Mouse (Mus musculus) lung, embryonic 16.5 days (tissue): ENCODE results near the gene Sh3yl1. TPM values are rescaled to one million over a fixed set of nuclear protein-coding genes. Genes with fewer than 3 reads are reported as not detected.

Experiments
- ATAC-seq: fragments of 200-750 bp; cut with Nextera tagmentation; 2 replicates; pipeline ENCODE4 v1.8.0; 2017; ENCODE audit warnings: low read depth, mild to moderate bottlenecking, moderate library complexity
- H3K27ac ChIP-seq: fragments of 300-500 bp; sonication (generic); 2 replicates; pipeline ENCODE4 v1.5.1; 2014; ENCODE audit warnings: mild to moderate bottlenecking, control low read depth, low read length
- H3K27me3 ChIP-seq: fragments of 300-500 bp; sonication (generic); 2 replicates; pipeline ENCODE4 v1.6.1; 2014; ENCODE audit warnings: low read depth, low read length, mixed read lengths; ENCODE audit not compliant: control insufficient read depth, insufficient read depth
- H3K36me3 ChIP-seq: fragments of 300-500 bp; sonication (generic); 2 replicates; pipeline ENCODE4 v1.6.1; 2014; ENCODE audit warnings: low read length; ENCODE audit not compliant: control insufficient read depth, insufficient read depth
- H3K4me1 ChIP-seq: fragments of 300-500 bp; sonication (generic); replicated peaks from 2 replicates; pipeline ENCODE4 v1.6.1; 2014; ENCODE audit warnings: low read length, mixed read lengths; ENCODE audit not compliant: control insufficient read depth, insufficient read depth
- H3K4me2 ChIP-seq: fragments of 300-500 bp; sonication (generic); 2 replicates; pipeline ENCODE4 v1.6.1; 2014; ENCODE audit warnings: low read depth, low read length, control low read depth
- H3K4me3 ChIP-seq: fragments of 300-500 bp; sonication (generic); 2 replicates; pipeline ENCODE4 v1.5.1; 2014; ENCODE audit warnings: mild to moderate bottlenecking, low read length, control low read depth
- H3K9ac ChIP-seq: fragments of 300-500 bp; sonication (generic); 2 replicates; pipeline ENCODE4 v1.6.1; 2014; ENCODE audit warnings: low read length, control low read depth
- H3K9me3 ChIP-seq: fragments of 300-500 bp; sonication (generic); 2 replicates; pipeline ENCODE4 v1.6.1; 2016; ENCODE audit warnings: low read length; ENCODE audit not compliant: control insufficient read depth
- WGBS: fragments of 180-500 bp; shearing (Covaris S2); extraction: QIAGEN DNeasy Blood & Tissue Kit; methylation state at CpG from one replicate; pipeline ENCODE4 v1.1.7; 2014; 5-methylcytosine and 5-hydroxymethylcytosine counted together
- polyA plus RNA-seq: library from polyadenylated mRNA; unstranded; fragments of >200 nt; fragmentation: Nextera tagmentation; extraction: Ambion mirVana; gene quantifications from 2 replicates; pipeline ENCODE4 v1.2.1, GENCODE M21; 2015

The Sh3yl1 gene
- polyA plus RNA-seq, 1 experiment from 2014 or later, result 14.8 TPM

DNA sequence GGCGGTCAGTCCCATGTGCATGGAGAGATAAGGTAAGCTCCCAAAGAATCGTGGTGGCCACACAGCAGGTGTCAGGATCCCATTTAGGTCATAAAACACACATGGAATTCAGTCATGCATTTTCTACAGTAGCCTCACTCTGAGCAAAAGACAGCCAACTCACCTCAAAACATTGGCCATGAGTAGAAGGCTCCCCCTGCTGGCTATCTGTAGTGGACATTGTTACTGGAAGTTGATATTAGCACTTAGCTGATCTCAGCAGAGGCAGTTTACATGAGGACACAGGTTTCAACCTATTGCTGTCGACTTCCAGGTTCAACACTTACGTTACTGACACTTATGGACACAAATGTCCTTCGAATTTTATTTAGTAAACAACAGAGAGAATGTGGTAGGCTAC, 21.4 kb upstream of the Sh3yl1 start:
- WGBS, result 30% methylated on average over 5 of the region's 5 CpGs
- H3K9me3 ChIP-seq, result no peaks in the 10 kb centered on the region
- peak; percentile 34; the same call in 1 of the 2 replicates for ATAC-seq

GRCm38 (mm10) chr12:30891438-30891837, 20.0 kb upstream of the Sh3yl1 start:
- H3K4me1 ChIP-seq, result no peaks in the 10 kb centered on the region
- no peak overlapping the region for H3K9ac ChIP-seq
- 0 out of 2 replicates have a peak, but pooled peaks cover 3% of the 10 kb centered on the region for H3K36me3 ChIP-seq
- no peak for ATAC-seq
- H3K4me3 ChIP-seq, result no peak overlapping the region
- no peaks in the 10 kb centered on the region for H3K9me3 ChIP-seq
- H3K4me2 ChIP-seq, result no peak overlapping the region
- H3K27ac ChIP-seq, result no peak overlapping the region
- 83% methylated on average over 7 of the region's 7 CpGs for WGBS
- peaks cover 3% of the 10 kb centered on the region; the same call in 1 of the 2 replicates for H3K27me3 ChIP-seq

More for the DNA sequence above, 21.4 kb upstream of the Sh3yl1 start:
- Histone ChIP-seq H3K4me2 (no peak overlapping the region), H3K27ac (no peak overlapping the region), H3K9ac (no peak overlapping the region), H3K27me3 (peaks cover 16% of the 10 kb centered on the region), H3K4me1 (no peaks in the 10 kb centered on the region), H3K36me3 (0 out of 2 replicates have a peak, but pooled peaks cover 3% of the 10 kb centered on the region), H3K4me3 (no peak overlapping the region)

- 80% methylated on average over 4 of the region's 4 CpGs for WGBS
- peaks cover 11% of the 10 kb centered on the region; the same call in 1 of the 2 replicates for H3K36me3 ChIP-seq
Measured at GRCm38 (mm10) chr12:30897039-30897438, 14.4 kb upstream of the Sh3yl1 start.

DNA sequence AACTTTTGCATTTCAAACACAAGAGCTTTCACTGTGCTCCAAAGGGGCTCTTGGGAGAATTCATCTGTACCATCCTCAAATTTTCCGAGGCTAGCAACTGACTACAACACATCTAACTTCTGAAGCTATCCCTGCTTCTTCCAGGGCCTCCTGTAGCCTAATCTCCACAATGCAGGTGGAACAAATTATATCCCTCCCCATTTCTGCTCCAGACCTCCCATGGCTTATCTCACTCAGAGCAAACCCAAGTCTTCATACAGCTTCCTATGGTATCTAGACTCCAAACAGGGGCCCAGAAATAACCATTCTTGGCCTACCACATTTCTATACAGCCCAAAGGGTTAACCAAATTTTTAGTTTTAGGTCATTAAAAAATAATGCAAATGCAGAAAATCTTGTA, 2.8 kb upstream of the Sh3yl1 start:
- WGBS, result 91% methylated on average over 1 of the region's 1 CpGs
- no peak overlapping the region for H3K9ac ChIP-seq
- no peaks in the 10 kb centered on the region for H3K9me3 ChIP-seq
- H3K36me3 ChIP-seq, result peaks cover 8% of the 10 kb centered on the region
- H3K4me2 ChIP-seq, result no peak overlapping the region
- H3K27ac ChIP-seq, result no peak overlapping the region
- peaks cover 12% of the 10 kb centered on the region for H3K4me1 ChIP-seq
- no peak for ATAC-seq
- H3K4me3 ChIP-seq, result no peak overlapping the region
- no peaks in the 10 kb centered on the region for H3K27me3 ChIP-seq

More at GRCm38 (mm10) chr12:30897039-30897438, 14.4 kb upstream of the Sh3yl1 start:
- Histone ChIP-seq H3K27ac (no peak overlapping the region), H3K4me3 (no peak overlapping the region), H3K9ac (no peak overlapping the region), H3K27me3 (no peaks in the 10 kb centered on the region), H3K4me1 (no peaks in the 10 kb centered on the region), H3K4me2 (no peak overlapping the region), H3K9me3 (no peaks in the 10 kb centered on the region)
- ATAC-seq, result no peak

DNA sequence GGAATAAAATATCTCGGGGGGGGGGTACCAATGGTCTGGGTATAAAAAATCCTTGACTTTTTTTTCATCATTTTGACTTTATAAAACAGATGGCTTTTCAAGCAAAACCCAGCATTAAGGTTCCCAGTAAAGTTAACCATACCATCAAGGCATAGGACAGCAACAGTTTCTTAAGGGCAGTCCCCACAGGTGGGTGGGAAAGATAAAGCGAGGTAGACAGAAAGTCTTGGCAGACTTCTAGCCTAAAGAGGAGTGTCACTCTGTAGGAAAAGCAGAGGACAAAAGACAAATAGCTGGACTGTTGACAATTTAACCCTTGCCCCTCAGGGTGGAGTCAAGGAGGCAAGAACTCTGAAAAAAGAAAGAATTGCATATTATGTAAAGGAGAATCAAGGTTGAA, 1.6 kb upstream of the Sh3yl1 start:
- H3K9me3 ChIP-seq, result no peaks in the 10 kb centered on the region

GRCm38 (mm10) chr12:30910860-30911259, 608 bp upstream of the Sh3yl1 start:
- Histone ChIP-seq H3K9me3 (no peaks in the 10 kb centered on the region), H3K27ac (peak overlapping the region; percentile 41; the same call in 1 of the 2 replicates)

More for the DNA sequence above, 1.6 kb upstream of the Sh3yl1 start:
- no peak for ATAC-seq
- H3K27me3 ChIP-seq, result no peaks in the 10 kb centered on the region
- H3K4me3 ChIP-seq, result no peak overlapping the region
- no peak overlapping the region for H3K9ac ChIP-seq
- H3K4me2 ChIP-seq, result no peak overlapping the region
- H3K36me3 ChIP-seq, result 0 out of 2 replicates have a peak, but pooled peaks cover under 1% of the 10 kb centered on the region
- H3K27ac ChIP-seq, result no peak overlapping the region
- peaks cover 12% of the 10 kb centered on the region for H3K4me1 ChIP-seq
- WGBS, result 75% methylated on average over 2 of the region's 2 CpGs

GRCm38 (mm10) chr12:30912048-30912381, 547 bp downstream of the Sh3yl1 start:
- Histone ChIP-seq H3K4me3 (peak overlapping the region; percentile 73), H3K9ac (peak overlapping the region; percentile 93), H3K4me1 (peaks cover 12% of the 10 kb centered on the region), H3K27me3 (no peaks in the 10 kb centered on the region), H3K27ac (peak overlapping the region; percentile 23), H3K36me3 (no peaks in the 10 kb centered on the region), H3K9me3 (no peaks in the 10 kb centered on the region), H3K4me2 (peak overlapping the region; percentile 97)
- ATAC-seq, result peak; percentile 77
- under 1% methylated on average over 19 of the region's 19 CpGs for whole genome bisulfite sequencing

More at GRCm38 (mm10) chr12:30910860-30911259, 608 bp upstream of the Sh3yl1 start:
- Histone ChIP-seq H3K36me3 (no peaks in the 10 kb centered on the region), H3K27me3 (no peaks in the 10 kb centered on the region), H3K4me1 (peaks cover 12% of the 10 kb centered on the region), H3K4me3 (peak overlapping the region; percentile 73), H3K4me2 (peak overlapping the region; percentile 79), H3K9ac (peak overlapping the region; percentile 93)
- no peak for ATAC-seq
- 9% methylated on average over 8 of the region's 8 CpGs for WGBS

GRCm38 (mm10) chr12:30912840-30913239, 1.4 kb downstream of the Sh3yl1 start:
- 54% methylated on average over 3 of the region's 3 CpGs for whole genome bisulfite sequencing
- Histone ChIP-seq H3K27ac (no peak overlapping the region), H3K27me3 (no peaks in the 10 kb centered on the region), H3K36me3 (no peaks in the 10 kb centered on the region), H3K9me3 (no peaks in the 10 kb centered on the region), H3K4me2 (peak overlapping the region; percentile 97), H3K9ac (no peak overlapping the region; the same call in 1 of the 2 replicates), H3K4me3 (peak overlapping the region; percentile 73; the same call in 1 of the 2 replicates), H3K4me1 (peaks cover 12% of the 10 kb centered on the region)
- no peak for ATAC-seq

DNA sequence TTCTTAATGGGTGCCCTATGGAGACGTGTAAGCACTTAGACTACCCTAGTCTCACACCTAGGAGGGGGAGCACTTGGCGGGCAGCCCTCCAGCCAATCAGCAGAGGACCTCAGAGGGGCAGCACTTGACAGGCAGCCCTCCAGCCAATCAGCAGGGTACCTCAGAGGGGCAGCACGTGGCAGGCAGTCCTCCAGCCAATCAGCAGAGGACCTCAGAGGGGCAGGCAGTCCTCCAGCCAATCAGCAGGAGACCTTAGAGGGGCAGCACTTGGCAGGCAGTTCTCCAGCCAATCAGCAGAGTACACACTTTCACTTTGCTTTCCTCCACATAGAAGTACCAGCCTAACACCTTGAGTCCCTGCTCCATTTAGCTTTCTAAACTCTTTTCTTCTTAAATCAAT, 10.9 kb downstream of the Sh3yl1 start:
- no peaks in the 10 kb centered on the region for H3K9me3 ChIP-seq
- no peak overlapping the region for H3K4me2 ChIP-seq
- no peaks in the 10 kb centered on the region for H3K36me3 ChIP-seq
- H3K4me3 ChIP-seq, result no peak overlapping the region
- no peak overlapping the region for H3K27ac ChIP-seq
- WGBS, result 67% methylated on average over 3 of the region's 3 CpGs
- no peaks in the 10 kb centered on the region for H3K4me1 ChIP-seq
- no peak overlapping the region for H3K9ac ChIP-seq
- no peak; the same call in 1 of the 2 replicates for ATAC-seq
- no peaks in the 10 kb centered on the region for H3K27me3 ChIP-seq
